Mouse (Mus musculus): ENCODE results near the gene Thada.

GRCm38 (mm10) chr17:84183291-84183781, 282.7 kb downstream of the Thada start:
- TF ChIP-seq CTCF (IDR thresholded peaks at IDR 0.05; ENCODE audit: low read depth): no peak
- no peak for TF ChIP-seq EP300 (optimal IDR thresholded peaks at IDR 0.05)

Data from stomach, postnatal 0 days (tissue).